Mouse (Mus musculus): ENCODE results near the gene Jund.
A peak's percentile ranks its signal among the peaks of the same experiment; 100 is the strongest.

DNA sequence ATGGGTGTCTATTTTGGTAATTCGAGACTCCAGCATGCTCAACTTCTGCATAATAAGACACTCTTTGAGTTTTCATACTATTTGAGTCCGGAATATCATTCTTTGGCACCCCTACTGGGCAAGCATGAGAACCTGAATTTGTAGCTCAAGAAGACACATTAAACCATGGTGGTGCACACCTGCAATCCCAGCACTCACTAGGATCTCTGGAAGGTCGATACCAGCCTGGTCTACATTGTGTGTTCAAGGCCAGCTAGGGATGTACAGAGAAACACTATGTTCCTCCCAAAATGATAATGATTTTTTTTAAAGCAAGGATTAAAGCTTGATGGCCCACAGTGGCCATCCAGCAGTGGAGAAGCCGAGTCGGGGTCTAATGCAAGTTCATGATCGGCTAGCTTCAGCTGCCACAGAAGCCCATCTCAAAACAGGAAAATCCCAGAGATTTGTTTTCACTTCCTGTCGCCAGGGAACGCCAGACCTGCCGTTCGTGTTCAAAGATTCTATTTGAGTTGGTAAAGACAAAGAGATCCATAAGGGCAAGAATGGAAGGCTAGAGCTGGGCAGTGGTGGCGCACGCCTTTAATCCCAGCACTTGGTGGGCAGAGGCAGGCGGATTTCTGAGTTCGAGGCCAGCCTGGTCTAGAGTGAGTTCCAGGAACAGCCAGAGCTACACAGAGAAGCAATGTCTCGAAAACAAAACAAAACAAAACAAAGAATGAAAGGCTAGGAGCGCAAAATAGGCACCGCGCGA is 26.2 kb upstream of the Jund start:
- peak; percentile 22 for TF ChIP-seq CTCF (IDR thresholded peaks at IDR 0.05; ENCODE audit: low read depth)
- no peak for TF ChIP-seq EP300 (IDR thresholded peaks at IDR 0.05; ENCODE audit: low read depth)
